Mouse (Mus musculus) MN1 (cell line): ENCODE results near the gene Canx.
A peak's percentile ranks its signal among the peaks of the same experiment; 100 is the strongest.

Source experiments
- DNase-seq: peaks from one replicate; pipeline ENCODE4 v3.0.0-alpha.2; 2016; ENCODE audit warnings: low spot score

Canx gene

GRCm38 (mm10) chr11:50275568-50276151 lies 49.8 kb downstream of the Canx start:
- DNase-seq: no peak

DNA sequence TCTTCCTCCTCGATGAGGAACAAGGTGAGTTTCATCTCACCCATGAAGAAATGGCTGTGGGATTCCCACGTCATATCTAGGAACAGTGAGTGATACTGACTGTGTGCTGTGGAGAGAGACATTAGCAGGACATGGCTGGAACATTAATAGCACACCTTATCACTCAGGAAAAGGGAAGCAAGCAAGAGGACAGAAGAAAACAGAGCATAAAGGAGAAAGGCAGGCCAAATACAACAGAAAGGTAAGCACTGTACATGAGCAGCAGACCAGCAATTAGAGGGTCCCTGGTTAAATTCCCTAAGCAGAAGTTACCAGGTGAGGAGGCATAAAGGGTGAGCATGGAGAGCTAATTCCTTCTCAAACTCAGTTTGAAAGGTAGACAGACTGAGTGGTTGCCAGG lies 50.4 kb downstream of the Canx start:
- no peak for DNase-seq

DNA sequence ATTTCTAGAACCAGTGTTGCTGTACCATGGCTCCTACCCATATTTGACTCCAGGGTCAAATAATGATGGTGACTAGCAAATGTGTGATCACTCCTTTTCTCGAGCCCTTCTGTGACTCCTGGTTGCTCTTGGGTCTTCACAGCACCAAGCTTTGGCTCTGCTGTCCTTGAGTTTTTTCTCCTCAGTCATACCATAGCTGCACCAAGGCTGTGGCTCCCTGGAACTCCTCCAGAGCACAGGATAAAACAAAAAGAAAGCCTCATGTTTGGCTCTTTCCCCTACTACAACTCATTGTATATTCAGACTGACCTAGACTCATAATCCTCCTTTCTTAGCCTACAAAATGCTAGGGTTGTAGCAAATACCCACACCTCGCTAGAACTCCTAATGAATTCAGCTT lies 52.7 kb downstream of the Canx start:
- no peak for DNase-seq

DNA sequence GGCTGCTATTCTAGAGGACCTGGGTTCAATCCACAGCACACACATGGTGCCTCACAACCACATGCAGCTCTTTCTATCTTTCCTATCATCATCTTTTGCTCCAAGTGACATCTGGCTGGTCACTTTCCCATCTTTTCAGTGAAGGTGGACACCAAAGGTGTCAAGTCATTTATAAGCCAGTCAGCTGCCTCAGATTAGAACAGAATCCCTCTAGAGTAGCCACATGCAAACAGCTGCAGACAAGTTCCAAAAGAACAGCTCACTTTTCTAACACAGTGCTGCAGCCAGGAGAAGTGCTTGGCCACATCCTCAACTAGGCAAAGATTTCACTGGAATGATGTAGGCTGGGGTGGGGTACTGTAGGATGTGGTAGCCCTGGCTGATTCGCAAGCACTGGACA lies 55.6 kb downstream of the Canx start:
- DNase-seq: no peak

GRCm38 (mm10) chr11:50269163-50269562 lies 56.3 kb downstream of the Canx start:
- DNase-seq: no peak

DNA sequence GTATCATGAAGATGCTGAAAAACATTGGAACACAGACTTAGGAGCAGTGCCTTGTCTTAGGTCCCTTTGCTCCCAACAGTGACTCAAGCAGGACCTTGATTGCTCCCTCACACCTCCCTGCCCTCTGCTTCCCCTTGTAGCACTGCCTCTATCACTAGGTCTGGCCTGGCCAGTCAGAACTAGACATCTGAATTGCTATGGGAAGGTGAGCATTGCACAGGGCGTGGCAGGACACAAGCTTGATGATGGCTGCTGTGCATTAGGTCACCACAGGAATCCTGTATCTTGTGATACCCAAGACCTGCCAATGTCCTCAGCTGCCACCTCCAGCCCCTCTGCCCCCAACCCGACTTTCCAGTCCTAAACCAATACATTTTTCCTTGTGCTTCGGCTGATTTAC lies 58.5 kb downstream of the Canx start:
- DNase-seq: no peak

- DNase-seq: no peak
Measured at GRCm38 (mm10) chr11:50265931-50266330, 59.5 kb downstream of the Canx start.

DNA sequence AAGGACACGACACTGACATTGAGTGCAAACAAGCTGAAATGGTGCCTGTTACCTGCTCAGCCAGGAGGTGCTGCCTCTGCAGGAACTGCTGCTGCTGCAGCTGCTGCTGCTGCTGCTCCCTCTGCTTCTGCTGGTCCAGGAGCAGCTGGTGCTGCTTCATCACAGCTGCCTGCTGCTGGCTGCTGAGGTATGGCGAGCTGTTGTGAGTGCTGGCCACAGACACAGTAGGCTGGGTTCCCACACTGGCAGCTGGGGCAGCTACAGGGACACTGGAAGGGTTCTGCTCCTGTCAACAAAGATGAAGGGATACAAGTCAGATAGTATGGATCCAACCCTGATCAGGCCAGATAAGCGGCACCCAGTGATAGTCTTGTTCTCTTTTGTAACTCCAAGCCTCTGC lies 62.3 kb downstream of the Canx start:
- no peak for DNase-seq

GRCm38 (mm10) chr11:50262020-50262419 lies 63.5 kb downstream of the Canx start:
- peak; percentile 60 for DNase-seq

DNA sequence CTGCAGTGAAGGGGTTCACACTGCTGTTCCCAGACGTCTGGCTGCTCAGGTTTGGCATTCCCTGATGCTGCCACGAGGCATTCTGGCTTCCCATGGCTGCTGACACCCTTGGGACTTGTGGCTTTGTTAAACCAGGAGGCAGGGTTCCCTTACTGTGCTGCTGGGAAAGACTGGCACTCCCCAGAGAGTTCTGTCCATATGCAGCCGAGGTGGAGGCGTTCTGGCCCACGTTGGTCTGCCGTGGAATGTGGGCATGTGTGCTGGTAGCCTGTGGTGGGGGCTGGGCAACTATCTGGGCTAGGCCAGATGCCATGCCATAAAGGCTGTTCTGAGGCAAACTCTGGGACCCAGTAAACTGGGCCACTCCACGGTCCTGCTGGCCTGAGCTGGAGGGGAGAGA lies 67.2 kb downstream of the Canx start:
- DNase-seq: peak; percentile 64

DNA sequence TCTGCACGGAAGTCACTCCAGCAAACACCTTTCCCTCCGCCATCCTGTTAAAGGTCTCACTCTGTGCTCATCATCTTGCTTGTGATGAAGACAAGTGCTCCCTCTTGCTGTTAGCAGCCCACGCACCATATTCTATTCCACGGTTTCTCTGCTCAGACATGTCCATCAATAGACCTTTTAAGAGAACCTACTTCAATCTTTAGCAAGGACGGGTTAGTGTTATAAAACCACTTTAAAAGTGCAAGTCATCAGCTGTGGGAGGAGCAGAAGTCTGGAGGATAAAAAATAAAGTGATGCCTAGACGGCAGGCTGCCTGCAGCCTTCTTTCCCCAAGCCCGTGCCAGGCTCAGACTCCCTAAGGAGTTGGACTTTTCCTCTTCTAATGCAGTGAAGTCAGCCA lies 68.9 kb downstream of the Canx start:
- no peak for DNase-seq

DNA sequence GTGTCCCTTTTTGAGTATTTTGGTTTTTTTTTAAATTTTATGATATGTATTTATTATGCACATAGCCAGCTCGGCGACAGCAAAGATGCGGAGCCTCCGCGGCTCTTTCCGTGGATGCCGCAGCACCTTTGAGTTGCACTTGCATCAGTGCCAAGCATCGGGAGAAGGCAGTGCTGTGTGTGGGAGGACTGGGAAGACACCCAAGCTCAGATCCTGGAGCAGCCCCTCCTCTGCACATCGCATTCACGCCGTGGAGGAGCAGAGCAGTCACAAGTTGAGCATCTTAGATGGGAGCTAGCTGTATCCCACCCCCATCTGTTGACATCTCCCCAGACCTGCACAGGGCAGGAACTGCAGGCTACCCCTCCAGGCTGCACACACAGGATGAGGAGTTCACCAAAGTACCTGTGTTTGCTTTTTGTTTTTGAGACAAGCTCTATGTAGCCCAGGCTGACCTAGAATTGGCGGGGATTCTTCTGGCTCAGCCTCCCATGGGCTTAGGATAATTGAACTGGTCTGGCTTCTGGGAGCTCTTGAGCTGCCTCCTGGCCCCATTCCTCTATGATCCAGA lies 71.4 kb downstream of the Canx start:
- DNase-seq: peak; percentile 65

DNA sequence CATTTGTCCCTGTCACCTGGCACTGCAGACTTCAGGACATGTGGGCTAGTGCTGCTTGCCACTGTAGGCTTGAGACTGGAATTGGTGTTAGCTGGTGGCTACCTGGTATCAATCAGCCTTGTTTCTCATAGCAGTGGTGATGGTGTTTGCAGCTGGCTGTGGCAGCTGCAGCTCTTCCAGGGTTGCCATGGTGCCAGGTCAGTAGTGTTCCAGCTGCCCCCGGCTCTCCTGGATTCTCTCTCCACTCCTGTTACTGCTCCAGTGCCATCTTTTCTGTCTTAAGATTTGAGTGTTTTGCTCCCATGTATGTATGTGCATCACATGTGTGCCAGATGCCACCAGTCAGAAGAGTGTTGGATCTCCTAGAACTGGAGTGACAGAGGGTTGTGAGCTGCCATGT lies 72.1 kb downstream of the Canx start:
- peak; percentile 68 for DNase-seq

GRCm38 (mm10) chr11:50252684-50253265 lies 72.7 kb downstream of the Canx start:
- no peak for DNase-seq

GRCm38 (mm10) chr11:50252166-50252565 lies 73.3 kb downstream of the Canx start:
- peak; percentile 87 for DNase-seq

GRCm38 (mm10) chr11:50248473-50249171 lies 76.9 kb downstream of the Canx start:
- DNase-seq: no peak

GRCm38 (mm10) chr11:50245269-50245668 lies 80.2 kb downstream of the Canx start:
- no peak for DNase-seq
